Mouse (Mus musculus) kidney, postnatal 10 days (tissue): ENCODE data around the gene Krt82.
A peak's percentile ranks its signal among the peaks of the same experiment; 100 is the strongest.
"Not testable (repeated sequence)": the region's sequence is repeated elsewhere in the genome, so short reads cannot be mapped to it uniquely, and the experiment has no call there.

Source experiments
- DNase-seq: peaks from one replicate; pipeline ENCODE4 v3.0.0; 2021; ENCODE audit warnings: mixed read lengths

Gene Krt82

GRCm38 (mm10) chr15:101550567-101550966 is at the start of gene Krt82:
Gene Krt82, minus strand, starts transcription at chr15:101550667.
- no peak for DNase-seq

GRCm38 (mm10) chr15:101599123-101599522 is 48.7 kb upstream of the Krt82 start:
- DNase-seq, result no peak

GRCm38 (mm10) chr15:101588216-101588615 is 37.7 kb upstream of the Krt82 start:
- no peak for DNase-seq

GRCm38 (mm10) chr15:101584456-101584855 is 34.0 kb upstream of the Krt82 start:
- DNase-seq, result no peak

GRCm38 (mm10) chr15:101583211-101583965 is 32.9 kb upstream of the Krt82 start:
- DNase-seq, result no peak

- no peak for DNase-seq
Observed at GRCm38 (mm10) chr15:101581701-101582100, 31.2 kb upstream of the Krt82 start.

GRCm38 (mm10) chr15:101575506-101575905 is 25.0 kb upstream of the Krt82 start:
- DNase-seq, result no peak

GRCm38 (mm10) chr15:101573796-101574345 is 23.4 kb upstream of the Krt82 start, which contains the start of gene Krt75:
Gene Krt75, minus strand, starts transcription at chr15:101573904.
- DNase-seq, result no peak

- no peak for DNase-seq
Observed at GRCm38 (mm10) chr15:101567780-101568179, 17.3 kb upstream of the Krt82 start.

- no peak for DNase-seq
Observed at GRCm38 (mm10) chr15:101562850-101563249, 12.4 kb upstream of the Krt82 start, which contains the start of gene Krt90. Gene Krt90, minus strand, starts transcription at chr15:101562950.

- no peak for DNase-seq
Observed at GRCm38 (mm10) chr15:101558034-101558646, 7.7 kb upstream of the Krt82 start.

- DNase-seq, result peak; percentile 70
Observed at GRCm38 (mm10) chr15:101553169-101553568, 2.7 kb upstream of the Krt82 start.

GRCm38 (mm10) chr15:101552188-101552587 is 1.7 kb upstream of the Krt82 start:
- DNase-seq, result no peak

- DNase-seq, result no peak
Observed at GRCm38 (mm10) chr15:101544478-101544877, 6.0 kb downstream of the Krt82 start.

GRCm38 (mm10) chr15:101542543-101542942 is 7.9 kb downstream of the Krt82 start:
- peak; percentile 21 for DNase-seq

- no peak for DNase-seq
Observed at GRCm38 (mm10) chr15:101538580-101538900, 11.9 kb downstream of the Krt82 start.

GRCm38 (mm10) chr15:101537864-101538579 is 12.4 kb downstream of the Krt82 start:
- peak; percentile 50 for DNase-seq

- DNase-seq, result no peak
Observed at GRCm38 (mm10) chr15:101536054-101536850, 14.2 kb downstream of the Krt82 start.

- DNase-seq, result no peak
Observed at GRCm38 (mm10) chr15:101532720-101533119, 17.7 kb downstream of the Krt82 start, which contains the start of gene Krt84. Gene Krt84, minus strand, starts transcription at chr15:101532820.

- DNase-seq, result no peak
Observed at GRCm38 (mm10) chr15:101522556-101523232, 27.8 kb downstream of the Krt82 start.

GRCm38 (mm10) chr15:101519792-101520191 is 30.7 kb downstream of the Krt82 start:
- DNase-seq, result peak; percentile 91

GRCm38 (mm10) chr15:101517161-101517560 is 33.3 kb downstream of the Krt82 start, which contains the start of gene Gm49425:
Gene Gm49425, minus strand, starts transcription at chr15:101517261.
- not testable (repeated sequence) for DNase-seq
